Comparison of ENCODE assay signal across 8 mouse cellular contexts in genomic region chr11:101175636-101176116, GRCm38 (mm10). TPM values are rescaled to one million over a fixed set of nuclear protein-coding genes. Genes with fewer than 3 reads are reported as not detected.
DNase-seq lines count a peak whose midpoint lies in the region; ATAC-seq lines count a peak whose summit lies in the region.

No protein-coding gene starts in this region.

- no peaks in the 10 kb centered on the region for H3K9me3 ChIP-seq in forebrain, embryonic 15.5 days
- no peaks in the 10 kb centered on the region for H3K9me3 ChIP-seq in liver, embryonic 12.5 days (replicated peaks)

- H3K9ac ChIP-seq in forebrain, embryonic 15.5 days (replicated peaks), result no peak overlapping the region
- H3K9ac ChIP-seq in liver, embryonic 12.5 days, result no peak overlapping the region

- H3K27me3 ChIP-seq in forebrain, embryonic 15.5 days, result peaks cover 39% of the 10 kb centered on the region
- peaks cover 99% of the 10 kb centered on the region for H3K27me3 ChIP-seq in liver, embryonic 12.5 days (replicated peaks)

- peak overlapping the region; percentile 50 for H3K4me2 ChIP-seq in forebrain, embryonic 15.5 days (replicated peaks)
- H3K4me2 ChIP-seq in liver, embryonic 12.5 days, result peak overlapping the region; percentile 49

- H3K4me1 ChIP-seq in brown adipose tissue, adult 24 weeks (ENCODE audit: control insufficient read depth, insufficient read depth, insufficient read length, low read length), result peaks cover 8% of the 10 kb centered on the region
- H3K4me1 ChIP-seq in forebrain, embryonic 15.5 days, result peaks cover 61% of the 10 kb centered on the region
- H3K4me1 ChIP-seq in liver, embryonic 12.5 days, result peaks cover 63% of the 10 kb centered on the region

- H3K27ac ChIP-seq in brown adipose tissue, adult 24 weeks (replicated peaks; ENCODE audit: low read depth, low read length), result no peak overlapping the region
- no peak overlapping the region for H3K27ac ChIP-seq in forebrain, embryonic 15.5 days (replicated peaks)
- H3K27ac ChIP-seq in liver, embryonic 12.5 days, result no peak overlapping the region

- no peaks in the 10 kb centered on the region for H3K36me3 ChIP-seq in forebrain, embryonic 15.5 days
- no peaks in the 10 kb centered on the region for H3K36me3 ChIP-seq in liver, embryonic 12.5 days

- 11% methylated on average over 11 of the region's 11 CpGs for WGBS in forebrain, embryonic 15.5 days
- WGBS in liver, embryonic 12.5 days (ENCODE audit: insufficient replicate concordance), result 10% methylated on average over 11 of the region's 11 CpGs

- no peak for ATAC-seq in forebrain, embryonic 15.5 days (replicated peaks)
- ATAC-seq in liver, embryonic 12.5 days, result no peak

- DNase-seq in layer of hippocampus, adult 18-20 months (ENCODE audit: low spot score in 2 of 2), result peak; percentile 61 to 70
- no peak for DNase-seq in layer of hippocampus, adult 9-10 months (ENCODE audit: low spot score)
- DNase-seq in spleen, adult 18-20 months, result no peak
- DNase-seq in adrenal gland, postnatal 4 days (ENCODE audit: low spot score in 2 of 2), result no peak
- no peak for DNase-seq in frontal cortex, postnatal 14 days (ENCODE audit: low spot score in 2 of 2)

- peak overlapping the region; percentile 63 for H3K4me3 ChIP-seq in brown adipose tissue, adult 24 weeks (ENCODE audit: insufficient read depth, low read depth, low read length)
- H3K4me3 ChIP-seq in forebrain, embryonic 15.5 days, result peak overlapping the region; percentile 39
- peak overlapping the region; percentile 17 for H3K4me3 ChIP-seq in liver, embryonic 12.5 days

RNA-seq across cellular contexts. Expression of gene Ccr10, which starts 0.4 kb away (rescaled TPM):
- total RNA-seq in layer of hippocampus, adult 18-20 months (2021), result under 1 TPM in 1 of 2 experiments, not detected in 1; 0.18 TPM
- 1.2 TPM in 1 of 2 replicates, not detected in the other for polyA plus RNA-seq in brown adipose tissue, adult 24 weeks (2012; ENCODE audit: insufficient read depth, insufficient read length, missing spikeins)
- polyA plus RNA-seq in forebrain, embryonic 15.5 days (2015; fragmentation: Nextera tagmentation; extraction: Ambion mirVana), result 0.14 and 0.19 TPM in 2 replicates
- polyA plus RNA-seq in liver, embryonic 12.5 days (2016; fragmentation: Nextera tagmentation; extraction: Ambion mirVana), result 0.07 TPM in 1 of 2 replicates, not detected in the other
- under 1 TPM in 1 of 2 experiments, not detected in 1; 0.22 TPM for total RNA-seq in adrenal gland, postnatal 4 days (2021)

RNA-seq across cellular contexts. Expression of gene Plekhh3, which starts 4.5 kb away (rescaled TPM):
- 10 to 100 TPM; 15.0 to 15.3 TPM for total RNA-seq in layer of hippocampus, adult 18-20 months (2021)
- 21.8 and 33.6 TPM in 2 replicates for polyA plus RNA-seq in brown adipose tissue, adult 24 weeks (2012; ENCODE audit: insufficient read depth, insufficient read length, missing spikeins)
- 5.8 and 6.5 TPM in 2 replicates for polyA plus RNA-seq in forebrain, embryonic 15.5 days (2015; fragmentation: Nextera tagmentation; extraction: Ambion mirVana)
- 2.7 and 2.8 TPM in 2 replicates for polyA plus RNA-seq in liver, embryonic 12.5 days (2016; fragmentation: Nextera tagmentation; extraction: Ambion mirVana)
- 10 to 100 TPM; 26.9 to 30.7 TPM for total RNA-seq in adrenal gland, postnatal 4 days (2021)

RNA-seq across cellular contexts. Expression of gene Cntnap1, which starts 5.4 kb away (rescaled TPM):
- 100 to 1,000 TPM; 154 to 162 TPM for total RNA-seq in layer of hippocampus, adult 18-20 months (2021)
- polyA plus RNA-seq in brown adipose tissue, adult 24 weeks (2012; ENCODE audit: insufficient read depth, insufficient read length, missing spikeins), result 7.2 and 11.2 TPM in 2 replicates
- polyA plus RNA-seq in forebrain, embryonic 15.5 days (2015; fragmentation: Nextera tagmentation; extraction: Ambion mirVana), result 0.77 and 0.98 TPM in 2 replicates
- polyA plus RNA-seq in liver, embryonic 12.5 days (2016; fragmentation: Nextera tagmentation; extraction: Ambion mirVana), result 0.17 and 0.26 TPM in 2 replicates
- 1 to 10 TPM; 3.9 to 4.1 TPM for total RNA-seq in adrenal gland, postnatal 4 days (2021)

RNA-seq across cellular contexts. Expression of gene Tubg2, which starts 20.0 kb away (rescaled TPM):
- total RNA-seq in layer of hippocampus, adult 18-20 months (2021), result 10 to 100 TPM; 40.2 to 42.7 TPM
- polyA plus RNA-seq in brown adipose tissue, adult 24 weeks (2012; ENCODE audit: insufficient read depth, insufficient read length, missing spikeins), result 1.1 and 1.9 TPM in 2 replicates
- 31.2 and 32.8 TPM in 2 replicates for polyA plus RNA-seq in forebrain, embryonic 15.5 days (2015; fragmentation: Nextera tagmentation; extraction: Ambion mirVana)
- 0.57 and 0.62 TPM in 2 replicates for polyA plus RNA-seq in liver, embryonic 12.5 days (2016; fragmentation: Nextera tagmentation; extraction: Ambion mirVana)
- 1 to 10 TPM; 7.7 to 8.1 TPM for total RNA-seq in adrenal gland, postnatal 4 days (2021)

RNA-seq across cellular contexts. Expression of gene Ezh1, which starts 50.6 kb away (rescaled TPM):
- total RNA-seq in layer of hippocampus, adult 18-20 months (2021), result 10 to 100 TPM; 79.0 to 84.0 TPM
- polyA plus RNA-seq in brown adipose tissue, adult 24 weeks (2012; ENCODE audit: insufficient read depth, insufficient read length, missing spikeins), result 13.3 and 20.7 TPM in 2 replicates
- polyA plus RNA-seq in forebrain, embryonic 15.5 days (2015; fragmentation: Nextera tagmentation; extraction: Ambion mirVana), result 19.6 and 21.4 TPM in 2 replicates
- 9.8 and 10.3 TPM in 2 replicates for polyA plus RNA-seq in liver, embryonic 12.5 days (2016; fragmentation: Nextera tagmentation; extraction: Ambion mirVana)
- total RNA-seq in adrenal gland, postnatal 4 days (2021), result 10 to 100 TPM; 38.8 to 40.3 TPM

Comparison
In these comparisons a context has a peak if more than half of its experiments do, and no peak if none do; other contexts are left out.
1. DNase-seq: peak in layer of hippocampus, adult 18-20 months (2 of 2); none in layer of hippocampus, adult 9-10 months (single experiment), spleen, adult 18-20 months (0 of 2), adrenal gland, postnatal 4 days (0 of 2) and frontal cortex, postnatal 14 days (0 of 2).
2. Peak in every context shown above with its lines, with median percentiles within 50 percentile points of each other: H3K4me3 ChIP-seq.